Mouse (Mus musculus): ENCODE measurements around the gene Miga2. TPM values are rescaled to one million over a fixed set of nuclear protein-coding genes. Genes with fewer than 3 reads are reported as not detected.

The Miga2 gene
- 49.5 and 66.9 TPM in 2 replicates for polyA plus RNA-seq (2012; rRNA removed)

- peak; percentile 97 for DNase-seq (ENCODE audit: low read depth)
These were observed at the start of gene Miga2 for GRCm38 (mm10) chr2:30363773-30364650. TSS of gene Miga2 (plus strand) at chr2:30364233.

GRCm38 (mm10) chr2:30316136-30316535 lies 47.9 kb upstream of the Miga2 start:
- no peak for DNase-seq (ENCODE audit: low read depth)

GRCm38 (mm10) chr2:30316955-30317354 lies 47.1 kb upstream of the Miga2 start:
- DNase-seq (ENCODE audit: low read depth) = no peak

- no peak for DNase-seq (ENCODE audit: low read depth)
These were observed 44.8 kb upstream of the Miga2 start for GRCm38 (mm10) chr2:30319260-30319659.

- no peak for DNase-seq (ENCODE audit: low read depth)
These were observed 40.9 kb upstream of the Miga2 start for GRCm38 (mm10) chr2:30323111-30323510.

GRCm38 (mm10) chr2:30325296-30325695 lies 38.7 kb upstream of the Miga2 start:
- DNase-seq (ENCODE audit: low read depth) = no peak

- DNase-seq (ENCODE audit: low read depth) = no peak
These were observed 36.8 kb upstream of the Miga2 start for GRCm38 (mm10) chr2:30327276-30327675.

DNA sequence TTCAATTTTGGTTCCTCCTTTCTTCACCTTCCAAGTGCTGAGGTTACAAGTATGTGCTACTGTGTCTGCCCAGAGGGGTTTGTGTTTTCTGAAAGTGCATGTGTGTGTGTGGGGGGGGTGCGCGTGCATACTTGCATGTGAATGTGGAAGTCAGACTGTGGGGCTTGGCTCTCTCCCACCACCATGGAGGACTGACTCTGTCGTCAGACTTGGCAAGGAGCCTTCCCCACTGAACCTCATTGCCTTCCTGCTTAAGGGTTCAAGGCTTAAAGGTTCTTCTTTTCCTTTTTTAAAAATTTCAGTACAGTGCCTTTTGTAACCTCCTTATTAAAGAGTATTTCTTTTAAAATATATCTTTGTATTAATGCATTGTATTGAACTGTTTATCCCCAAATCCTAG lies 35.2 kb upstream of the Miga2 start:
- no peak for DNase-seq (ENCODE audit: low read depth)

- no peak for DNase-seq (ENCODE audit: low read depth)
These were observed 28.7 kb upstream of the Miga2 start for GRCm38 (mm10) chr2:30335324-30335723.

DNA sequence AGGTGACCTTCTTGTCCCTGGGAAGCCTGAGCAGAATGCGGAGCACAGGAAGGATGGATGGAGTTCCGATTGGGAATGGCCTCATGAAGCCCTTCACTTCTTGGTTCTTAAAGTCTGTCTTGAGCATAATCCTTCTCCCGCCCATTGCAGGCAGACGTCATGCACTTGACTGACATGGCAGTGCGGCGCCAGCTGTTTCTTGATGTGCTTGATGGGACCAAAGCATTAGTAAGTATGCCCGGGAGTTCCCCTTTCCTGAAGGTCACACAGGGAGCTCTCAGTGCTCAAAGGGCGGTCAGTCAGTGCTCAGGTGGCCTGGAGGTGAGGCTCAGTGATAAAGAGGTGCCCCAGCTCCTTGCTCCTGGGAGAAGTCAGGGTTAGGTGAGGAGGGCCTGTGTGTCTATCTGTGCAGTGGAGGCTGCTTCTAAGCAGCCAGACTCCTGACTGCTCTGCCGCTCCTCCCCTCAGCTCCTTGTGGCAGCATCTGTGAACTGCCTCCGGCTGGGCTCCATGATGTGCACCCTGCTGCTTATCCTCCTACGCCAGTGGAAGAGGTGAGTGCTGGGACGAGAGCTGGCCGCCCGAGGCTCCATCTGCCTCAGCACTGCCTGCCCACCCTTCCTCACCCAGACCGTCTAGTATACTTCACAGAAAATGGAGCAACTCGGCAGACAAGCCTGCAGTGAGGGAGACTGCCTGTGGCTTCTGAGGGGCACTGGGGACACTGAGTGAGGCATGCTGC lies 27.7 kb upstream of the Miga2 start:
- no peak for DNase-seq (ENCODE audit: low read depth)

GRCm38 (mm10) chr2:30337179-30337578 lies 26.9 kb upstream of the Miga2 start:
- DNase-seq (ENCODE audit: low read depth) = no peak

DNA sequence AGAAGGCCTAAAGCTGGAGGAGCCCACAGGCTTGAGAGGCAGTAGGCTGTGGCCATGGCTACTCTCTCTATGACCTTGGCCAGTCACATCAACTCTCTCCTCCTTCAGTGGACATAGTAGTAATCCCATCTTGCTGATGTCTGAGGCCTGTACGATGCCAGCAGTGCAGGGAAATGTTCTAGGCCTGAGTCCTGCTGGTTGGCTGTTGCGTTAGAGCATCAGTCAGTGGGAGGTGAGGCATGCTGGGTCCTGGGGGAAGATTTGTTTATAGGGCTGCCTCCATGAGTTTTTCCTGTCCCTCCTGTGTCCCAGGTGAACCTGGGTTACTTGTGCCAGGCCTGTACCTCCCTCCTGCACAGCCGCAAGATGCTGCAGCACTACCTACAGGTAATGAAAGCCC lies 22.0 kb upstream of the Miga2 start:
- DNase-seq (ENCODE audit: low read depth) = no peak

DNA sequence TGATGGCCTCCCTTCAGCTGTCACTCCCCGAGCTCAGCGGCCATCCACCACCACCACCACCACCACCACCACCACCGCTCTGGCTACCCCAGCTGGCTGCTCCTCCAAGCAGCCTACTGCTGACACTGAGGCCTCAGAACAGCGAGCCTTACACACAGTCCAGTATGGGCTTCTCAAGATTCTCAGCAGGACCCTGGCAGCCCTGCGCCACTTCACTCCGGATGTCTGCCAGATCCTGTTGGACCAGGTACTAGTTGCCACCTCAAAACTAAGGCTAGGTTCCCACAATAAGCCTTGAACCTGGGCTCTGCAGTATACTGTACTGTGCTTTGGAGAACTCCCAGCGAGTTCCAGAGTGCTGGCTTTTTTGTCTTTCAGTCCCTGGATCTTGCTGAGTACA lies 21.5 kb upstream of the Miga2 start:
- no peak for DNase-seq (ENCODE audit: low read depth)

DNA sequence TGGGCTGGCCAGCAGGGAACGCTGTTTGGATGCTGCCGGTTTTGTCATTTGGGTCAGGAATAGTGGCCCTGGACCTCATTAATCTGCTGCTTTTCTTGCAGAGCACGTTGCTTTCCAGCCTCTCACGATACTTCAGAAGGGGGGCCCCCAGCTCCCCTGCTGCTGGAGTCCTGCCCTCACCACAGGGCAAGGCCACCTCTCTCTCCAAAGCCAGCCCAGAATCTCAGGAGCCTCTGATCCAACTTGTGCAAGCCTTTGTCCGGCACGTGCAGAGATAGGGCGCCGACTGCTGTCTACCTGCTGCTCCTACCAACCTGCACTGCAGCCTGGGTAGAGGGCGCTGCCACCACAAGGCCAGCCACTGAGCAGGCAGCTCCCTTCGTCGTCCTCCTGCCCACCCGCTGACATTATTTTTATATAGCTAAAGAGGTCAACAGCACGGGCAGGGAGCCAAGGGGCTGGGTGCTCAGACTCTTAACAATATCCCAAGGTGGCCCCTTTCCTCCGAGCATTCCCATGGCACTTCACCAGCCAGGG lies 20.4 kb upstream of the Miga2 start:
- DNase-seq (ENCODE audit: low read depth) = no peak

DNA sequence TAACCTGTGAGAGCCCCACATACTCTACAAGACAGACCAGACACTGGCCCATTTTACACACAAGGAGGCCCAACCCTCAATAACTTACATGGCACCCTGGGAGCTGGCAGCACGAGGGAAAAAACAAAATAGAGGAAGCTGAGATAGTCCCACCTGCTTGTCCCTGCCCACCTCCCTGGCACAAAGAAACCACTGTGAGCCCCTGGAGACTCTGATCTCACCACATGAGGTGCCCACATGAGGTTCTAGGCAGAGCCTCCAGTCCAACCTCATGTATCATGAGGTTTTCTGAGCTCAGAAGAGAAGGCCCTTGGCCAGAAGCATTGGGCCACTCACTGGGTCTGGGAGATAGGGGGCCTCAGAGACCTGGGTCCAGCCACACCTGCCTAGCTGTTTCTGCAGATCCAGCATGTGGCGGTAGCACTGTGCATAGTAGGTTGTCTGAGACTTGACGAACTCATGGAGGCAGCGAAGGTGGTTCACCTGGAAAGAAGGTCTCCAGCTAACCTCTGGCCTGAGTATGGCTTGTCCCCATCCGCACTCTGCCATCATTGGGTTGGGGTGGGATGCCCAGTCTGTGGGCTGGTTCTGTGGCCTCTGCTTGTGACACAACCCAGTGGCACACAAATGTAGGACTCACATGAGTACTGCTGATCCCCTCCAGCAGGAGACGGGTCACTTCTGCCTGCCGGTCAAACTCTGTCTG lies 17.9 kb upstream of the Miga2 start:
- DNase-seq (ENCODE audit: low read depth) = no peak

DNA sequence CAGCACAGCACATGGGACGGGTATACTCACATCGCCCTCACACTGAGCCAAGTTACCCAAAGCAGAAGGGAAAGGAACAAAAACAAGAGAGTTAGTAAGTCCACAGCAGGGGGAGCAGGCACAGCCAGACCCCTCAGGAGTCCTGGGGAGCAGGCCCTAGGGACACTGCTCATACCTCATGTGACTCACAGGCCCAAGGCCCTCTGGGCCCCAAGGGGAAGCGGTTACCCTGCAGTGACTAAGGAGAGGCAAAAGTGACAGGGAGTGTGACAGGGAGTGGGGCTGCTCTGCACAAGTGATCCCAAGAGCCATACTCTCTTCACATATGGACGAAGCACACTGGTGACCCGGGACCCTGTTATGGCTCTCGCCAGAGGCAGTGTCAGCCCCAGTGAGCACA lies 14.8 kb upstream of the Miga2 start:
- DNase-seq (ENCODE audit: low read depth) = no peak

DNA sequence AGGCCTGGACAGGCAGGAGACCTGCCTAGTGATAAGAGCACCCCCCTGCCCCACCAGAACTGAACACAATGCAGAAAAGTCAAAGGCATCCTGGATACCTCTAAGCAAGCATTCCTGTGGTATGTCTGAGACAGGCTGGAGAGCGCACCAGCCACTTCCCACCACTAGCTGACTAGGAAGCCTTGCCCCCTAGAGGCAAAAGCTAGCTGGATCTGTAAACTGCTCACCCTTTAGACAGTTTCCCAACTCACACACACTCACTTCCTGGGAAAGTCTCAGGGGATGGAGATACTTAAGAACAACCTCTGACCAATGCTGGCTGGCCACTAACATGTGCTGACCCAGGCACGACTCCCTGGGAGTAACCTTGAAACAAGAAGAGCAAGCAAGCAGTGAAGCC lies 12.9 kb upstream of the Miga2 start:
- no peak for DNase-seq (ENCODE audit: low read depth)

DNA sequence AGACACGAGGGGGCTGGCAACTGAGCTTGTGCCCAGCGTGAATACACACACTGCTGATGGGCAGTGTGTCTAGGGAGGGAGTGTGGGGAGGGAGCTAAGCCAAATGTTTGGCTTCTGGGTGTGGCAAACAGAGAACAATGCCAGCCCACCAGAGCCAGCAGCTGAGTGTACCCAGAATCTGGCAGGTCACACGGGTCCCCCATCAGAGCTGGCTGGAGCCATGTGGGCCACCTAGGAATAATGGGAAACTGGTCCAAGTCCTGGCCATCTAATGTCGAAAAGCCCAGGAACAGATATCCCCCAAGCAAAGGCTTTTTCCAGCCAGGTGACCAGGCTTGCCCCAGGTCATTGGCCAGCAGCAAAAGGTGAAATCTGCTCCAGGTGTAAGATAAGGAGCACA lies 8.2 kb upstream of the Miga2 start:
- DNase-seq (ENCODE audit: low read depth) = no peak

DNA sequence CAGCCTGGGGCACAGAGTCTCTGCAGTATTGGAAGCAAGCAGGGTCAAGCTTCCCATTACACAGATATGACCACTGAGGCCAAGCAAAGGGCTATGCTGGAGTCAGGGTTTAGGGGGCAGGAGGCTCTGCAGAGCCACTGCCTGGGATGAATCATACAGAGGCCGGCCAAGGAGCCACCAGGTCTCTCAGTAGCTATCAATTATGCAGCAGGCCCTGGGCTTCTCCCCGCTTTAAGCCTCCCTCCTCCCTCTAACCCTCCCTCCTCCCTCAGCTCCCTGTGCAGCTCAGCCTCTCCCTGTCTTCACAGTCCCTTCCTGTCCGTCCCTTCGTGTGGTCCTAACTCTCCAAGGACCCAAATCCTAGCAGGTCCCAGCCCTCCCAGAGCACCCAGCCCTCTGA lies 7.8 kb upstream of the Miga2 start:
- no peak for DNase-seq (ENCODE audit: low read depth)

GRCm38 (mm10) chr2:30356906-30357305 lies 7.1 kb upstream of the Miga2 start:
- no peak for DNase-seq (ENCODE audit: low read depth)

DNA sequence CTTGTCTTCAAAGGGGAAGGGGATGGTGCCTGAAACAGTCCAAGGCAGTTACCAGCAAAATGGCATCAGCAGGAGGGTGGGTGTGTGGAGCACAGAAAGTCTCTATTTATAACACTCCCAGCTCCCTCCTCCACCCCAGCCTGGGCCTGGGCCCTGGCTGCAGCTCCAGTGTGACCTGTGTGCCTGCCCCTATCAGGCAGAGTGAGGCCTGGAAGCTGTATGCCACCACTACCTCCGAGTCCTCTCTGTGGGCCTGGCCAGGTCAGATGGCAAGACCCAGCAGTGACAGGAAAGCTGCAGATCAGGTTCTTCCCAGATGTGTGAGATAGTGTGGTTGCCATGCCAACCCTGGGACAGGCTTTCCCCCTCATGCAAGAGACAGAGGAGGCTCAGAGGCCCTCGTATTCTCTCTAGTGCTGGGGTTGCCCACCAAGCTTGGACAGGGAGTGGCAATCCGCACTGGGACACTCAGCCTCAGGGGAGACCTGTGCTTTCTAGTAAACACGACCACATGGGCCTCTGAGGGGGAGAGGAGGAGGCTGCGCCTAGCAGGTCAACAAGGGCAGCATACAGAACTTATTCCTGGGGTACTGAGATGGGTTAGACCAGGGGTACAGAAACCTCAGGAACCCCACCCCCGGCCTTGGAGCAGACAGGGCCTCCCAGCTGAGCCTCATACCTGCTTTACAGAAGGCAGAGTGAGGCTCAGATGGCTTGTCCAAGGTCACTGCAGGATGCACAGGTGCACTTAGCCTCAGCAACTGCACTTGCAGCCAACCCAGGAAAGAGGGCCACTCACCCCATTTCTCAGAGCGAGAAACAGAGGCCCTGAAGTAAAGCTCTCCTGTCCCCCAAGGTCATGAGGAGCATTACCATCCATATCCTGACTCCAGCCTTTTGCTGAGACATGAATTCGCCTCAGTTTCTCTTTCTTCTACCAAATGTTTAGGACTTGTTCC lies 6.2 kb upstream of the Miga2 start:
- no peak for DNase-seq (ENCODE audit: low read depth)

All from gonadal fat pad, adult 2 months (tissue).